Mouse (Mus musculus) liver, embryonic 11.5 days (tissue): ENCODE data around the gene Cald1. TPM values are rescaled to one million over a fixed set of nuclear protein-coding genes. Genes with fewer than 3 reads are reported as not detected.

ENCODE experiments used
- ATAC-seq: fragments of 200-750 bp; cut with Nextera tagmentation; replicated peaks from 2 replicates; pipeline ENCODE4 v1.8.0; 2017; ENCODE audit warnings: moderate number of reproducible peaks, mild to moderate bottlenecking, moderate TSS enrichment, moderate library complexity; ENCODE audit not compliant: low FRiP score
- DNase-seq: peaks from one replicate; pipeline ENCODE4 v3.0.0-alpha.2; 2017; ENCODE audit warnings: low spot score
- H3K27ac ChIP-seq: fragments of 300-500 bp; sonication (generic); 2 replicates; pipeline ENCODE4 v1.5.1; 2014; ENCODE audit warnings: mild to moderate bottlenecking, low read depth, low read length, control low read depth
- H3K27me3 ChIP-seq: fragments of 300-500 bp; sonication (generic); replicated peaks from 2 replicates; pipeline ENCODE4 v1.6.1; 2014; ENCODE audit warnings: low read length, mixed read lengths; ENCODE audit not compliant: control insufficient read depth, insufficient read depth
- H3K36me3 ChIP-seq: fragments of 300-500 bp; sonication (generic); 2 replicates; pipeline ENCODE4 v1.6.1; 2014; ENCODE audit warnings: mild to moderate bottlenecking, low read length, moderate library complexity, mixed read lengths; ENCODE audit not compliant: control insufficient read depth, insufficient read depth
- H3K4me1 ChIP-seq: fragments of 300-500 bp; sonication (generic); replicated peaks from 2 replicates; pipeline ENCODE4 v1.6.1; 2014; ENCODE audit warnings: low read length, mixed read lengths; ENCODE audit not compliant: control insufficient read depth, insufficient read depth
- H3K4me2 ChIP-seq: fragments of 300-500 bp; sonication (generic); 2 replicates; pipeline ENCODE4 v1.6.1; 2014; ENCODE audit warnings: mild to moderate bottlenecking, control low read depth, moderate library complexity
- H3K4me3 ChIP-seq: fragments of 300-500 bp; sonication (generic); 2 replicates; pipeline ENCODE4 v1.5.1; 2014; ENCODE audit warnings: low read depth, low read length, control low read depth
- H3K9ac ChIP-seq: fragments of 300-500 bp; sonication (generic); 2 replicates; pipeline ENCODE4 v1.6.1; 2014; ENCODE audit warnings: low read depth, low read length, control low read depth
- H3K9me3 ChIP-seq: fragments of 300-500 bp; sonication (generic); 2 replicates; pipeline ENCODE4 v1.6.1; 2016; ENCODE audit warnings: low read length, inconsistent platforms, mixed read lengths; ENCODE audit not compliant: control insufficient read depth
- WGBS: fragments of 180-500 bp; shearing (Covaris S2); extraction: QIAGEN DNeasy Blood & Tissue Kit; methylation state at CpG from one replicate; pipeline ENCODE4 v1.1.7; 2014; 5-methylcytosine and 5-hydroxymethylcytosine counted together
- polyA plus RNA-seq: library from polyadenylated mRNA; unstranded; fragments of >200 nt; fragmentation: Nextera tagmentation; extraction: Ambion mirVana; gene quantifications from 2 replicates; pipeline ENCODE4 v1.2.1, GENCODE M21; 2014

The Cald1 gene
- 120 and 134 TPM in 2 replicates for polyA plus RNA-seq

DNA sequence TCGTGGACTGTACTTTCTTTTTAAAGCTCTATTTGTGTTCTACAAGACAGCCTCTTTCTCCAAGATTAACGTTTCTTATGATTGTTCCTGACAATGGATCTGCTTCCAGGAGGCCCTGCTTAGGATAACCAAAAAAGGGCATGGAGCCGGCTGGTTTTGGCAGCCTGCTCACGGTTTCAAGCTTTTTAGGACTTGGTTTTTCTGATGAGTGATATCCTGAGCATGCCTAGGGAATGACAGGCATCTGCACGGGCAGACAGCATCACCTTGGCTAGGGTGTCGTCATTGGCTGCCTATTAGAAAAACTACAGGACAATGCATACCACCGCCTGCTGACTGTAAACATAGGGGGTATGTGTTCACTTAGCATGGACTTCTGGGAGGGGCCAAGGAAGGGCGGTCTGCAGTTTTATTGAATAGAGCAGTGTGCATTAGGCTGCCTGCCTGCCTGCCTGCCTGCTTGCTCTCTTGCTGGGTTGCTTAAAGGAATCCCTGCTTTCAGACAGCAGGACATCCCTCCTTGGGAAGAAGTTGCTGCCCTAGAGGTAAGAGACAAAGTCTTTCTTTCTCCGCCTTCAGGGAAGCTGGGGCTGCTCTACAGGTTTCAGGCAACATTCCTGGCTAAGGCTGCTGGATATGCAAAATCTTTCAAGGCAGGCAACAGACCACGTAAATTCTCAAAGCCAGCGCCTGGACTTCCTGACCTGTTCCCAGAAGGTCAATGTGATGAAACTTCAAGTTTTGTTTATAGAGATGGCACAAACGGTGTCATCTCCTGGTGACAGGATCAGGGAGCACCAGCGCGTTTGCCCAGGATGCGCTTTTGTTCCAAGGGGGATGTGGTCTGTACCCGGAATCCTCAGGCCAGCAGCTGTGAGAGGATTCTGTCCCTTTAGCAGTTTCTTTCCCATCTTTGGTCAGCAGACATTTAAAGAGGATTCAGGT, at the start of gene Cald1:
Cald1 (plus strand) TSS at position 380 of the 945 bp plus-strand sequence.
- Histone ChIP-seq H3K27ac (peak within 1 kb of the TSS; percentile 15; the same call in 1 of the 2 replicates), H3K27me3 (no peaks in the 10 kb centered on the region), H3K4me3 (peak within 1 kb of the TSS; percentile 35), H3K4me2 (peak within 1 kb of the TSS; percentile 61), H3K4me1 (peaks cover 4% of the 10 kb centered on the region; the same call in 1 of the 2 replicates), H3K9me3 (no peaks in the 10 kb centered on the region), H3K9ac (peak within 1 kb of the TSS; percentile 54), H3K36me3 (no peaks in the 10 kb centered on the region)
- WGBS = 33% methylated on average over 16 of the region's 16 CpGs
- peak; percentile 45; the same call in 1 of the 2 replicates for ATAC-seq
- DNase-seq = peak; percentile 42

DNA sequence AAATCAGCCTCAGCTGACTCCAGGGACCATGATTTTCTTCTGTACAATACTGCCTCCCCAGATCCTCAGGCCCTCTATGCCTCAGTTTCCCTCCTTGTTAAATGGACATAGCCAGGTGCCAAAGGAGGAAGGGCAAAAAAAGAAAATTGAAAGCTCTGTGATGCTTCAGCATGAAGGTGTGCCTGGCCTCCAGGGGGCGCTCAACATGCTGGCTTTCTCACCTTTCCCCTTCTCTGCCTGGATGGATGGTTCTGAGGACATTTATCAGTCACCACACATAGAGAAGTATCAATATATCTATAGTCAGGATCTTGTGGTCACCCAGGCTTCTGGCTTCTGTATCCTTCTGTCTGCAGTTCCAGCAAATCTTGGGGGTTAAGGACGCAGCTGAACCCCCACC, 49.3 kb upstream of the Cald1 start:
- 32% methylated on average over 2 of the region's 2 CpGs for whole genome bisulfite sequencing

DNA sequence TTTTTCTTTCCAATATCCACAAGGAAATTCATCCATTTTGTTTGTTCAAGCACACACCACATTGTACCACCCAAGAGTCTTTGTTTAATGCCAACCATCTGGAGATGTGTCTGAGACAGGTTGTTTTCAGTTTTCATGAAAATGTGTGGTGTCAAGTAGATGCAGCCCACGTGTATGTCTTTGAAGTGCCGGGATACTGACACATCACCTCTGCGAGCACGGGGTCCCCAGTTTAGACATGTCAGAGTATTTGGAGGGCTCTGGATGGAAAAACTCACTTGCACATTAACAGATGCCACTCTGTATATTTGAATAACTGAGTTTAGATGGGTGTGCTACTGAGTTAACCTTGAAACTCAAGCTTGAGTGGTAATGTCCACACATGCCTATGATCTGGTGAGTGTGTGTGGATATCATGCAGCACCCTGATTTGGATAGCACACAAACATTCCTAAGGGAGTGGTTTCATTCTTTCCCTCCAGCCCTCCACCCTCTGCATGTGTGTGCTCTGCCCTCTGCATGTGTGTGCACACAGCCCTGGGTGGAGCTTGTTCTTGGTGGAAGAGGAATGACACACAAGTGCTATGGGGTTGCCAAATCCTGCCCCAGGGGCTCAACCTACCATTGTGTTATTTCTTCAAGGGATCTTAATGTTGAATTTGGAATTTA, 45.7 kb upstream of the Cald1 start:
- Histone ChIP-seq H3K27ac (no peak overlapping the region), H3K9ac (no peak overlapping the region), H3K36me3 (no peaks in the 10 kb centered on the region), H3K4me3 (no peak overlapping the region), H3K9me3 (no peaks in the 10 kb centered on the region), H3K4me2 (no peak overlapping the region), H3K4me1 (0 out of 2 replicates have a peak, but pooled peaks cover 3% of the 10 kb centered on the region), H3K27me3 (no peaks in the 10 kb centered on the region)
- DNase-seq (no peak), ATAC-seq (no peak)
- 81% methylated on average over 4 of the region's 4 CpGs for WGBS

More for the DNA sequence above, 49.3 kb upstream of the Cald1 start:
- Histone ChIP-seq H3K9me3 (no peaks in the 10 kb centered on the region), H3K9ac (no peak overlapping the region), H3K27me3 (no peaks in the 10 kb centered on the region), H3K4me1 (0 out of 2 replicates have a peak, but pooled peaks cover 3% of the 10 kb centered on the region), H3K4me3 (no peak overlapping the region), H3K36me3 (no peaks in the 10 kb centered on the region), H3K4me2 (no peak overlapping the region), H3K27ac (no peak overlapping the region)
- ATAC-seq = no peak
- DNase-seq = peak; percentile 44

DNA sequence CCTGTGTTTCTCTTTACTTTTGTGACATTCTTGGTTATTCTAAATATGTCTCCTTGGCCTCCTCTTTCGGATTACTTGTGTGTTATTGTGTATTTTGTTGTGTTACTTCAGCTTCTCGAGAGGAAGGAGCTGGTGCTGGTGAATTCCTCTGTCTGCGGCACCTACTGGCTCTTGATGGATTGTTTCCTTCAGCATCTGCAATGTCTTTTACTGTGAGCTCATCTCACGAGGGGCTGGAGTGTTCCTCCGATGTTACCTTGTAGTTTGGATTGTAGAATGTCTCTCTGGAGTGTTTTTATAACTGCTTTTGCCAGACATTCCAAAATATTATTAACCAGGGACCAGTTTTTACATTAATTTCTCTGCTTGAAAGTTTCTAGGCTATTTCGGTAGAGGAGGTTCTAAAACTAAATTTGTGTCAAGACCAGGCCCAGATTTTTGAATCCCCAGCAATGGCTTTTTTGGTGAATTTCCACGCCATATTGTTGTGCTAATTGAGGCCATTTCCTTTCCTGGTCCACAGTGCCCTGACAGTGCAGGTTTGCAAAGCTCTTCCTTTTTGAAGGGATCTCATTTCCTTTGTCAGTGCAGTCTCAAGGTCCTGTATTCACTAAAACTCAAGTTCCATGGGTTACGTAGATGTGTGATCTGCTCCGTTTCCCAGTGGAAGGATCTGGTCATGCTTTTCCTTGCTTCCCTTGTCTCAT, 43.9 kb upstream of the Cald1 start:
- Histone ChIP-seq H3K9me3 (no peaks in the 10 kb centered on the region), H3K4me2 (no peak overlapping the region), H3K9ac (no peak overlapping the region), H3K4me1 (no peaks in the 10 kb centered on the region), H3K4me3 (no peak overlapping the region), H3K27me3 (no peaks in the 10 kb centered on the region), H3K27ac (no peak overlapping the region), H3K36me3 (no peaks in the 10 kb centered on the region)
- no peak for ATAC-seq
- WGBS = 65% methylated on average over 9 of the region's 9 CpGs
- DNase-seq = no peak

DNA sequence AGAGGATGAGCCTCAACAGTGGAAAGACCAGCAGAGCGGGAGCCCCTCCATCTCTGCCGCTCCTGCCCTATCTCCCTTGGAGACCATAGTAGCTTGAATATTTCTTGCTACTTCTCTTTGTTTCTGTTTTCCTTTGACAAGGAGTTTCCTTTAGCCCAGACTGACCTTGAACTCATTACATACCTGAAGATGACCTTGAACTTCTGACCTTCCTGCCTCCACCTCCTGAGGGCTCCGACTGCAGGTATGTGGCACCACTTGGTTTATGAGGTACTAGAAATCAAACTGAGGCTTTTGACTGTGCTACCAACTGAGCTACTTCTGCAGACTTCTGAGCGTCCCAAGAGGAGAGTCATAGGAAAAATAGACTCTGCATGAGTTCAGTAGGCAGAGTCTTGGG, 38.8 kb upstream of the Cald1 start:
- no peaks in the 10 kb centered on the region for H3K27me3 ChIP-seq
- no peak overlapping the region for H3K4me3 ChIP-seq
- H3K9me3 ChIP-seq = no peaks in the 10 kb centered on the region
- no peaks in the 10 kb centered on the region for H3K36me3 ChIP-seq
- ATAC-seq (no peak), DNase-seq (no peak)
- H3K27ac ChIP-seq = no peak overlapping the region
- H3K9ac ChIP-seq = no peak overlapping the region
- WGBS = 69% methylated on average over 4 of the region's 4 CpGs
- H3K4me1 ChIP-seq = no peaks in the 10 kb centered on the region
- H3K4me2 ChIP-seq = no peak overlapping the region

DNA sequence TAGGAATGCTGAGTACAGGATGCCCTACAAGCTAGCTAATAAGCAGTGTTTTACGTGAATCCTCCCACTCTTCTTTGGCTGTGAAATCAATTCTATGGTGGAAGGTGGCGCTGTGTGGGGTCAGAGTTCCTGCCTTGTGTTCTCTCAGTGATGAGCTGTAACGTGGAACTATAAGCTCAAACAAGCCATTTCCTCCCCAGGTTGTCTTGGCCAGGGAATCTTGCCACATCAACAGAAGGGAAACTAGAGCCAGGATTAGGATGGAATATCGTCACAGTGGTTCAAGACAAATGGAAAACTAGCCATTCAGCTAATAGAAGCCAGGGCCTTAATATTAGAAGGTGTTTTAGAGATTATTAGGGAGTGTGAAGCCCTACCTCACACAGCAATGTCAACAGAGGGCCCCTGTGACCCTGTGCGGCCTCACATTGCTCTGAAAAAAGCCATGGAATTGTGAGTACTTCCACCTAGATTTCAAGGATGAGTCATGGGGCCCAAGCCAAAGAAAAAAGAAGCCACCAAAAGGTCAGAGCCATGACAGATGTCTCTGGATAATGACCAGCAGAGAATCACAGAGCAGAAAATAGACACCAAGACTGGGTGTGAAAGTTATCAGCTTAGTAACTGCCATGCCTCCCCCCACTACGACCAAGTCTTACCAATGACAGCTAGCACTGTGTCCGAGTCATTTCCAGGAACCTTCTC, 33.0 kb upstream of the Cald1 start:
- H3K9ac ChIP-seq = no peak overlapping the region
- H3K4me1 ChIP-seq = no peaks in the 10 kb centered on the region
- no peak overlapping the region for H3K4me3 ChIP-seq
- 70% methylated on average over 7 of the region's 7 CpGs for WGBS
- H3K36me3 ChIP-seq = no peaks in the 10 kb centered on the region
- H3K4me2 ChIP-seq = no peak overlapping the region
- no peak for DNase-seq
- H3K9me3 ChIP-seq = no peaks in the 10 kb centered on the region
- H3K27me3 ChIP-seq = no peaks in the 10 kb centered on the region
- ATAC-seq = no peak
- H3K27ac ChIP-seq = no peak overlapping the region

DNA sequence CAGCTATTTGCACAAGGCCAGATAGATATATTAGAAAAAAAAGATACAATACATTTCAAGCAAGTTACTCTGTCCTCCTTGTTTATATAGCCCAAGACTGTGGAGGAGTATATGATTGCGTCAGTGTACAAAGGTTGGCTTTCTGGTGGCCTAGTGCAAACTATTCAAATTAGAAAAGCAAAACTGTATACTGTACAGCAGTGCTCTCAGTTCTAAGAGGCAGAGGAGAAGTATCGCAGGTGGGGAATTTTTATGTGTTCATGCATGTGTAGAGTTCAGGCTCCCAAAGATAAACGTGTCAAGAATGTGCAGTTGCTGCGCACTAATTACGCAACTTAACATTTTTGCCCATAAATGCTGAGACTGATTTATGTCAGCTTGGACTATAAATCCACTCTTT, 31.0 kb upstream of the Cald1 start:
- no peak overlapping the region for H3K4me3 ChIP-seq
- H3K4me2 ChIP-seq = no peak overlapping the region
- H3K9me3 ChIP-seq = no peaks in the 10 kb centered on the region
- ATAC-seq (no peak), DNase-seq (no peak)
- H3K9ac ChIP-seq = no peak overlapping the region
- 79% methylated on average over 5 of the region's 5 CpGs for WGBS
- no peaks in the 10 kb centered on the region for H3K27me3 ChIP-seq
- no peaks in the 10 kb centered on the region for H3K4me1 ChIP-seq
- no peak overlapping the region for H3K27ac ChIP-seq
- H3K36me3 ChIP-seq = no peaks in the 10 kb centered on the region

DNA sequence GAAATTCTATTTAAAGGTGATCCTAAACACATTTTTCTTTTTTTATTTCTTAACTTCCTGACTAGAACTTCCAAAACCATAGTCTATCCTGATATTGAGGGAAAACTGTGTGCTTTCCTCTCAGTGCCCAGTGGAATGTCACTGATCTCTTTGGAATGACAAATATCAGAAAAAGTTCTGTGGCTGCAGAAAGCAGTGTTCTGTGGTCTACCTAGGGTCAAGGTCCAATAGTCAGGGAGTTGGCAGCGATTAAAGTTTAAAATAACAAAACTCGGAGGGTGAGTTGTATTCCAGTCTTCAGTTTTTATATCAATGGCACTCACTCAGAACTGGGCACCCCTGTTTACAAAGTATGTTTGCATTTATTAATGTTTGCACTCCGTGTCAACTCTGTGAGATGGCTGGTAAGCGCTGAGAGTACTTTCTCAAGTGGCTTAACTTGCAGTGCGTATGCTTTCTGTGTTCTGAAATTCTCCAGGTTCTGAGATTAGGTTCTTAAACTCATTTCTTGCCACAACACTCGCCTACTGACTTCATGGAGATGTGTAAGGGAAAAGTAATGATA, 18.7 kb upstream of the Cald1 start:
- DNase-seq (no peak), ATAC-seq (no peak)
- Histone ChIP-seq H3K27ac (no peak overlapping the region), H3K4me1 (no peaks in the 10 kb centered on the region), H3K4me2 (no peak overlapping the region), H3K36me3 (no peaks in the 10 kb centered on the region), H3K9me3 (no peaks in the 10 kb centered on the region), H3K4me3 (no peak overlapping the region), H3K9ac (no peak overlapping the region), H3K27me3 (no peaks in the 10 kb centered on the region)
- 75% methylated on average over 6 of the region's 6 CpGs for WGBS
